Mouse (Mus musculus): Measurements from ENCODE around the gene Mamdc4. TPM values are rescaled to one million over a fixed set of nuclear protein-coding genes. Genes with fewer than 3 reads are reported as not detected.

The Mamdc4 gene
- polyA plus RNA-seq, 1 experiment from 2014 or later, result 2.2 TPM

GRCm38 (mm10) chr2:25602526-25602925 is 27.9 kb upstream of the Mamdc4 start:
- Histone ChIP-seq H3K9ac (ENCODE audit: low read length) (no peak overlapping the region), H3K27ac (ENCODE audit: low read depth, low read length) (no peak overlapping the region), H3K4me3 (ENCODE audit: low read depth, low read length) (no peak overlapping the region), H3K27me3 (ENCODE audit: control insufficient read depth, insufficient read depth, low read length) (no peaks in the 10 kb centered on the region), H3K4me1 (ENCODE audit: control insufficient read depth, insufficient read depth, low read length) (peaks cover 10% of the 10 kb centered on the region), H3K9me3 (ENCODE audit: control insufficient read depth, low read length) (no peaks in the 10 kb centered on the region), H3K4me2 (no peak overlapping the region), H3K36me3 (ENCODE audit: control insufficient read depth, insufficient read depth, low read length) (peaks cover 9% of the 10 kb centered on the region; the same call in 1 of the 2 replicates)
- DNase-seq (ENCODE audit: low spot score, missing footprints) (no peak), ATAC-seq (ENCODE audit: low FRiP score) (no peak)
- 90% methylated on average over 5 of the region's 5 CpGs for WGBS

GRCm38 (mm10) chr2:25600037-25600436 is 25.4 kb upstream of the Mamdc4 start:
- Histone ChIP-seq H3K4me1 (ENCODE audit: control insufficient read depth, insufficient read depth, low read length) (no peaks in the 10 kb centered on the region), H3K4me3 (ENCODE audit: low read depth, low read length) (no peak overlapping the region), H3K9ac (ENCODE audit: low read length) (no peak overlapping the region), H3K27ac (ENCODE audit: low read depth, low read length) (no peak overlapping the region), H3K27me3 (ENCODE audit: control insufficient read depth, insufficient read depth, low read length) (no peaks in the 10 kb centered on the region), H3K36me3 (ENCODE audit: control insufficient read depth, insufficient read depth, low read length) (peaks cover 20% of the 10 kb centered on the region; the same call in 1 of the 2 replicates), H3K4me2 (no peak overlapping the region), H3K9me3 (ENCODE audit: control insufficient read depth, low read length) (no peaks in the 10 kb centered on the region)
- DNase-seq (ENCODE audit: low spot score, missing footprints) (no peak), ATAC-seq (ENCODE audit: low FRiP score) (no peak)
- 93% methylated on average over 2 of the region's 2 CpGs for WGBS

- peaks cover 22% of the 10 kb centered on the region; the same call in 1 of the 2 replicates for H3K36me3 ChIP-seq (ENCODE audit: control insufficient read depth, insufficient read depth, low read length)
- H3K27ac ChIP-seq (ENCODE audit: low read depth, low read length), result no peak overlapping the region
- H3K9me3 ChIP-seq (ENCODE audit: control insufficient read depth, low read length), result no peaks in the 10 kb centered on the region
- no peak for ATAC-seq (ENCODE audit: low FRiP score)
- H3K9ac ChIP-seq (ENCODE audit: low read length), result no peak overlapping the region
- H3K4me1 ChIP-seq (ENCODE audit: control insufficient read depth, insufficient read depth, low read length), result no peaks in the 10 kb centered on the region
- no peak overlapping the region for H3K4me2 ChIP-seq
- no peaks in the 10 kb centered on the region for H3K27me3 ChIP-seq (ENCODE audit: control insufficient read depth, insufficient read depth, low read length)
- 100% methylated on average over 1 of the region's 1 CpGs for whole genome bisulfite sequencing
- DNase-seq (ENCODE audit: low spot score, missing footprints), result no peak
- H3K4me3 ChIP-seq (ENCODE audit: low read depth, low read length), result no peak overlapping the region
Measured at GRCm38 (mm10) chr2:25598749-25599148, 24.1 kb upstream of the Mamdc4 start.

GRCm38 (mm10) chr2:25596765-25597510 is 22.3 kb upstream of the Mamdc4 start:
- no peak overlapping the region for H3K4me3 ChIP-seq (ENCODE audit: low read depth, low read length)
- H3K27me3 ChIP-seq (ENCODE audit: control insufficient read depth, insufficient read depth, low read length), result no peaks in the 10 kb centered on the region
- H3K9me3 ChIP-seq (ENCODE audit: control insufficient read depth, low read length), result no peaks in the 10 kb centered on the region
- H3K27ac ChIP-seq (ENCODE audit: low read depth, low read length), result no peak overlapping the region
- 95% methylated on average over 5 of the region's 5 CpGs for WGBS
- no peak for DNase-seq (ENCODE audit: low spot score, missing footprints)
- peaks cover 26% of the 10 kb centered on the region for H3K36me3 ChIP-seq (ENCODE audit: control insufficient read depth, insufficient read depth, low read length)
- no peak for ATAC-seq (ENCODE audit: low FRiP score)
- no peaks in the 10 kb centered on the region for H3K4me1 ChIP-seq (ENCODE audit: control insufficient read depth, insufficient read depth, low read length)
- no peak overlapping the region for H3K4me2 ChIP-seq
- no peak overlapping the region for H3K9ac ChIP-seq (ENCODE audit: low read length)

- H3K4me2 ChIP-seq, result no peak overlapping the region
- 81% methylated on average over 2 of the region's 2 CpGs for WGBS
- H3K27ac ChIP-seq (ENCODE audit: low read depth, low read length), result no peak overlapping the region
- H3K9me3 ChIP-seq (ENCODE audit: control insufficient read depth, low read length), result no peaks in the 10 kb centered on the region
- H3K27me3 ChIP-seq (ENCODE audit: control insufficient read depth, insufficient read depth, low read length), result no peaks in the 10 kb centered on the region
- H3K36me3 ChIP-seq (ENCODE audit: control insufficient read depth, insufficient read depth, low read length), result peaks cover 25% of the 10 kb centered on the region
- H3K4me3 ChIP-seq (ENCODE audit: low read depth, low read length), result no peak overlapping the region
- ATAC-seq (ENCODE audit: low FRiP score) (no peak), DNase-seq (ENCODE audit: low spot score, missing footprints) (no peak)
- H3K9ac ChIP-seq (ENCODE audit: low read length), result no peak overlapping the region
- no peaks in the 10 kb centered on the region for H3K4me1 ChIP-seq (ENCODE audit: control insufficient read depth, insufficient read depth, low read length)
Measured at GRCm38 (mm10) chr2:25591863-25592262, 17.2 kb upstream of the Mamdc4 start.

GRCm38 (mm10) chr2:25588227-25588907 is 13.7 kb upstream of the Mamdc4 start:
- no peaks in the 10 kb centered on the region for H3K4me1 ChIP-seq (ENCODE audit: control insufficient read depth, insufficient read depth, low read length)
- no peak overlapping the region for H3K4me3 ChIP-seq (ENCODE audit: low read depth, low read length)
- no peak overlapping the region for H3K27ac ChIP-seq (ENCODE audit: low read depth, low read length)
- no peak overlapping the region for H3K4me2 ChIP-seq
- ATAC-seq (ENCODE audit: low FRiP score), result no peak
- H3K9me3 ChIP-seq (ENCODE audit: control insufficient read depth, low read length), result no peaks in the 10 kb centered on the region
- H3K9ac ChIP-seq (ENCODE audit: low read length), result no peak overlapping the region
- 92% methylated on average over 8 of the region's 8 CpGs for WGBS
- DNase-seq (ENCODE audit: low spot score, missing footprints), result no peak
- H3K36me3 ChIP-seq (ENCODE audit: control insufficient read depth, insufficient read depth, low read length), result peaks cover 21% of the 10 kb centered on the region
- no peaks in the 10 kb centered on the region for H3K27me3 ChIP-seq (ENCODE audit: control insufficient read depth, insufficient read depth, low read length)

- Histone ChIP-seq H3K4me1 (ENCODE audit: control insufficient read depth, insufficient read depth, low read length) (0 out of 2 replicates have a peak, but pooled peaks cover 2% of the 10 kb centered on the region), H3K9me3 (ENCODE audit: control insufficient read depth, low read length) (no peaks in the 10 kb centered on the region), H3K9ac (ENCODE audit: low read length) (no peak overlapping the region), H3K27ac (ENCODE audit: low read depth, low read length) (no peak overlapping the region), H3K27me3 (ENCODE audit: control insufficient read depth, insufficient read depth, low read length) (no peaks in the 10 kb centered on the region), H3K36me3 (ENCODE audit: control insufficient read depth, insufficient read depth, low read length) (peaks cover 16% of the 10 kb centered on the region), H3K4me3 (ENCODE audit: low read depth, low read length) (no peak overlapping the region), H3K4me2 (no peak overlapping the region)
- 93% methylated on average over 8 of the region's 8 CpGs for WGBS
- DNase-seq (ENCODE audit: low spot score, missing footprints) (no peak), ATAC-seq (ENCODE audit: low FRiP score) (no peak)
Measured at GRCm38 (mm10) chr2:25587290-25587689, 12.6 kb upstream of the Mamdc4 start.

GRCm38 (mm10) chr2:25585601-25586000 is 11.0 kb upstream of the Mamdc4 start:
- H3K9ac ChIP-seq (ENCODE audit: low read length), result no peak overlapping the region
- peaks cover 8% of the 10 kb centered on the region for H3K27me3 ChIP-seq (ENCODE audit: control insufficient read depth, insufficient read depth, low read length)
- H3K36me3 ChIP-seq (ENCODE audit: control insufficient read depth, insufficient read depth, low read length), result peaks cover 11% of the 10 kb centered on the region
- 91% methylated on average over 3 of the region's 3 CpGs for WGBS
- no peak overlapping the region for H3K27ac ChIP-seq (ENCODE audit: low read depth, low read length)
- no peak overlapping the region for H3K4me3 ChIP-seq (ENCODE audit: low read depth, low read length)
- H3K9me3 ChIP-seq (ENCODE audit: control insufficient read depth, low read length), result no peaks in the 10 kb centered on the region
- peaks cover 8% of the 10 kb centered on the region; the same call in 1 of the 2 replicates for H3K4me1 ChIP-seq (ENCODE audit: control insufficient read depth, insufficient read depth, low read length)
- H3K4me2 ChIP-seq, result no peak overlapping the region
- DNase-seq (ENCODE audit: low spot score, missing footprints), result no peak
- no peak for ATAC-seq (ENCODE audit: low FRiP score)

- Histone ChIP-seq H3K9ac (ENCODE audit: low read length) (no peak overlapping the region), H3K4me2 (no peak overlapping the region), H3K27me3 (ENCODE audit: control insufficient read depth, insufficient read depth, low read length) (peaks cover 16% of the 10 kb centered on the region), H3K27ac (ENCODE audit: low read depth, low read length) (no peak overlapping the region), H3K36me3 (ENCODE audit: control insufficient read depth, insufficient read depth, low read length) (peaks cover 7% of the 10 kb centered on the region), H3K4me3 (ENCODE audit: low read depth, low read length) (no peak overlapping the region), H3K4me1 (ENCODE audit: control insufficient read depth, insufficient read depth, low read length) (peaks cover 8% of the 10 kb centered on the region; the same call in 1 of the 2 replicates), H3K9me3 (ENCODE audit: control insufficient read depth, low read length) (no peaks in the 10 kb centered on the region)
- no peak for DNase-seq (ENCODE audit: low spot score, missing footprints)
- no peak for ATAC-seq (ENCODE audit: low FRiP score)
- 88% methylated on average over 4 of the region's 4 CpGs for WGBS
Measured at GRCm38 (mm10) chr2:25584856-25585255, 10.2 kb upstream of the Mamdc4 start.
